Mouse (Mus musculus) spleen, postnatal 4 days (tissue): Measurements from ENCODE around the gene Paics.

Source experiments
- DNase-seq, 2 experiments: peaks; one replicate each; pipeline ENCODE4 v3.0.0; 2022; ENCODE audit warnings: low spot score in 2 of 2

Gene Paics

GRCm38 (mm10) chr5:77011082-77011481, 60.0 kb downstream of the Paics start:
- DNase-seq, result no peak

GRCm38 (mm10) chr5:77013171-77013570, 62.1 kb downstream of the Paics start:
- no peak for DNase-seq

- peak; percentile 88 to 94 for DNase-seq
These were observed 64.7 kb downstream of the Paics start, which contains the start of gene Thegl for GRCm38 (mm10) chr5:77015544-77016482. Gene Thegl (plus strand): TSS chr5:77016023.
